Mouse (Mus musculus): ENCODE results near the gene Cdc14a.

DNA sequence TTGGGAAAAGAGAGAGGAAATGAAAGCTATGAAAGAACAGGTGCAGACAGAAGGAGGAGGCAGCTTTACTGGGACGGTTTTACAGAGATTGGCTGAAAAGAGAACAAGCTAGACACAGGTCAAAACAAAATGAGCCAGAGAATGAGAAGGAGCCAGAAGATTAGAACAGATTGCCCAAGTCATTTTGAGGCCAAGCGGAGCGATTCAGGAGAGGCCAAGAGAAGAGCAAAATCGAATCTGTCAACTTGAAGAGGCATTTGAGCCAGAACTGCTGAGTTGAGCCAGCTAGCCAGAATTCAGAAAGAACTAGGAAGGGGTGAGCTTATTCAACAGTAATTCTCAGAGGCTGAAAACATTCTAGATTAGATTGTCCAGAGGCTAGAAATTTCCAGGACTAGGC is 88.8 kb downstream of the Cdc14a start:
- TF ChIP-seq TAL1 (conservative IDR thresholded peaks at IDR 0.05; ENCODE audit: low read depth, low read length), result no peak
- TF ChIP-seq CTCF (IDR thresholded peaks at IDR 0.05; ENCODE audit: low read depth, low read length), result no peak

Measured in G1E (cell line).